Mouse (Mus musculus): Measurements from ENCODE around the gene Slc25a33.

DNA sequence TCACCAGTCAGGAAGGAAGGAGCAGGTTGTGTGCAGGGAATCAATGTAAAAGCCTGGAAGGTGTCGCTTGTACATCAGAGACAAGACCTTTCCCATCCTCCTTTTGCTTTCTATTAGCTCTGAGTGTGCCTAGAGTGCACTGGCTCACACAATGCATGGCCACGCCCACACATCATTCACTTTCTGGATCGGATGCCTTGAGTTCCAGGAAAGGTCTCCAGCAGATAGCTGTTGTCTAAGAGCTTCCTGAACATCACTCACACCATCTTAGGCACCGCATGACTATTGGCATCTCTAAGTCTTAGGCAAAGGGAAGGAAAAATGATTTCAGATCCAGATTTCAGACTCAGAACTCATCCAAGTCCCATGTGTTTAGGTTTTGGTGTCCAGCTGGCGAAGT, 34.6 kb downstream of the Slc25a33 start:
- no peak for TF ChIP-seq CTCF (IDR thresholded peaks at IDR 0.05; ENCODE audit: low read depth, low read length)
- no peak for TF ChIP-seq POLR2A (IDR thresholded peaks at IDR 0.05; ENCODE audit: extremely low read depth, insufficient read depth, low read length)
